Mouse (Mus musculus): ENCODE data around the gene Esyt1.

- TF ChIP-seq CTCF (IDR thresholded peaks at IDR 0.05; ENCODE audit: control insufficient read depth, insufficient read depth, low read length): no peak
- no peak for TF ChIP-seq POLR2A (IDR thresholded peaks at IDR 0.05; ENCODE audit: borderline replicate concordance, control insufficient read depth, low read depth, low read length)
Measured at GRCm38 (mm10) chr10:128535624-128536265, 10.1 kb upstream of the Esyt1 start.

Measured in bone marrow, adult 2 months (tissue).